Mouse (Mus musculus): Measurements from ENCODE around the gene Atp8b3. TPM values are rescaled to one million over a fixed set of nuclear protein-coding genes. Genes with fewer than 3 reads are reported as not detected.

The Atp8b3 gene
- 0.05 TPM in 1 of 2 replicates, not detected in the other for polyA plus RNA-seq (2015; fragmentation: Nextera tagmentation; extraction: Ambion mirVana)

GRCm38 (mm10) chr10:80538710-80539394, at the start of gene Atp8b3:
Gene Atp8b3 (minus strand): TSS chr10:80539124.

GRCm38 (mm10) chr10:80577195-80578130, 38.5 kb upstream of the Atp8b3 start, which contains the start of gene Klf16:
Gene Klf16 (minus strand): TSS chr10:80577321.

GRCm38 (mm10) chr10:80561116-80561944, 22.4 kb upstream of the Atp8b3 start, which contains the start of gene Rexo1:
Gene Rexo1 (minus strand): TSS chr10:80561560.

GRCm38 (mm10) chr10:80494732-80495131, 44.2 kb downstream of the Atp8b3 start, which contains the start of gene Onecut3:
Gene Onecut3 (plus strand): TSS chr10:80494835.

Other genes starting within 250 kb of the Atp8b3 start
- 529 and 552 TPM in 2 replicates for gene Rps15, start 246.7 kb downstream of the Atp8b3 start, polyA plus RNA-seq (2015; fragmentation: Nextera tagmentation; extraction: Ambion mirVana)
- gene Apc2, start 243.1 kb downstream of the Atp8b3 start, polyA plus RNA-seq (2015; fragmentation: Nextera tagmentation; extraction: Ambion mirVana) = 0.19 and 0.21 TPM in 2 replicates
- gene 2310011J03Rik, start 218.6 kb downstream of the Atp8b3 start, polyA plus RNA-seq (2015; fragmentation: Nextera tagmentation; extraction: Ambion mirVana) = 23.0 and 30.4 TPM in 2 replicates
- 2.4 and 4.2 TPM in 2 replicates for gene Pcsk4, start 209.6 kb downstream of the Atp8b3 start, polyA plus RNA-seq (2015; fragmentation: Nextera tagmentation; extraction: Ambion mirVana)
- 3.6 and 16.4 TPM in 2 replicates for gene Reep6, start 209.2 kb downstream of the Atp8b3 start, polyA plus RNA-seq (2015; fragmentation: Nextera tagmentation; extraction: Ambion mirVana)
- 12.6 and 13.8 TPM in 2 replicates for gene Adamtsl5, start 190.7 kb downstream of the Atp8b3 start, polyA plus RNA-seq (2015; fragmentation: Nextera tagmentation; extraction: Ambion mirVana)
- gene Plk5, start 182.7 kb downstream of the Atp8b3 start, polyA plus RNA-seq (2015; fragmentation: Nextera tagmentation; extraction: Ambion mirVana) = 0.14 and 0.23 TPM in 2 replicates
- gene Mex3d, start 151.5 kb downstream of the Atp8b3 start, polyA plus RNA-seq (2015; fragmentation: Nextera tagmentation; extraction: Ambion mirVana) = 2.8 and 3.6 TPM in 2 replicates
- 82.3 and 101 TPM in 2 replicates for gene Mbd3, start 139.6 kb downstream of the Atp8b3 start, polyA plus RNA-seq (2015; fragmentation: Nextera tagmentation; extraction: Ambion mirVana)
- gene Uqcr11, start 132.3 kb downstream of the Atp8b3 start, polyA plus RNA-seq (2015; fragmentation: Nextera tagmentation; extraction: Ambion mirVana) = 1,315 and 1,562 TPM in 2 replicates
- gene Tcf3, start 105.5 kb downstream of the Atp8b3 start, polyA plus RNA-seq (2015; fragmentation: Nextera tagmentation; extraction: Ambion mirVana) = 28.8 and 33.8 TPM in 2 replicates
- gene Onecut3, start 44.3 kb downstream of the Atp8b3 start, polyA plus RNA-seq (2015; fragmentation: Nextera tagmentation; extraction: Ambion mirVana) = not detected in 2 replicates
- 7.3 TPM in 2 replicates for gene Rexo1, start 22.4 kb upstream of the Atp8b3 start, polyA plus RNA-seq (2015; fragmentation: Nextera tagmentation; extraction: Ambion mirVana)
- gene Klf16, start 38.2 kb upstream of the Atp8b3 start, polyA plus RNA-seq (2015; fragmentation: Nextera tagmentation; extraction: Ambion mirVana) = 2.6 and 3.2 TPM in 2 replicates
- gene Abhd17a, start 51.2 kb upstream of the Atp8b3 start, polyA plus RNA-seq (2015; fragmentation: Nextera tagmentation; extraction: Ambion mirVana) = 76.8 and 93.8 TPM in 2 replicates
- gene Scamp4, start 63.7 kb upstream of the Atp8b3 start, polyA plus RNA-seq (2015; fragmentation: Nextera tagmentation; extraction: Ambion mirVana) = 30.5 and 36.5 TPM in 2 replicates
- gene Adat3, start 63.8 kb upstream of the Atp8b3 start, polyA plus RNA-seq (2015; fragmentation: Nextera tagmentation; extraction: Ambion mirVana) = 2.5 and 3.5 TPM in 2 replicates
- gene Gm49322, start 66.9 kb upstream of the Atp8b3 start, polyA plus RNA-seq (2015; fragmentation: Nextera tagmentation; extraction: Ambion mirVana) = 0.87 and 1.2 TPM in 2 replicates
- 93.0 and 102 TPM in 2 replicates for gene Csnk1g2, start 83.7 kb upstream of the Atp8b3 start, polyA plus RNA-seq (2015; fragmentation: Nextera tagmentation; extraction: Ambion mirVana)
- gene Btbd2, start 117.9 kb upstream of the Atp8b3 start, polyA plus RNA-seq (2015; fragmentation: Nextera tagmentation; extraction: Ambion mirVana) = 31.9 and 36.3 TPM in 2 replicates
- gene Mknk2, start 139.0 kb upstream of the Atp8b3 start, polyA plus RNA-seq (2015; fragmentation: Nextera tagmentation; extraction: Ambion mirVana) = 132 and 139 TPM in 2 replicates
- 19.4 and 20.4 TPM in 2 replicates for gene Mob3a, start 162.9 kb upstream of the Atp8b3 start, polyA plus RNA-seq (2015; fragmentation: Nextera tagmentation; extraction: Ambion mirVana)
- 7.5 and 10.2 TPM in 2 replicates for gene Izumo4, start 163.1 kb upstream of the Atp8b3 start, polyA plus RNA-seq (2015; fragmentation: Nextera tagmentation; extraction: Ambion mirVana)
- 31.6 and 35.9 TPM in 2 replicates for gene Ap3d1, start 203.1 kb upstream of the Atp8b3 start, polyA plus RNA-seq (2015; fragmentation: Nextera tagmentation; extraction: Ambion mirVana)
- 8.6 and 10.6 TPM in 2 replicates for gene Dot1l, start 216.1 kb upstream of the Atp8b3 start, polyA plus RNA-seq (2015; fragmentation: Nextera tagmentation; extraction: Ambion mirVana)